Mouse (Mus musculus): Measurements from ENCODE around the gene Pdlim1.

DNA sequence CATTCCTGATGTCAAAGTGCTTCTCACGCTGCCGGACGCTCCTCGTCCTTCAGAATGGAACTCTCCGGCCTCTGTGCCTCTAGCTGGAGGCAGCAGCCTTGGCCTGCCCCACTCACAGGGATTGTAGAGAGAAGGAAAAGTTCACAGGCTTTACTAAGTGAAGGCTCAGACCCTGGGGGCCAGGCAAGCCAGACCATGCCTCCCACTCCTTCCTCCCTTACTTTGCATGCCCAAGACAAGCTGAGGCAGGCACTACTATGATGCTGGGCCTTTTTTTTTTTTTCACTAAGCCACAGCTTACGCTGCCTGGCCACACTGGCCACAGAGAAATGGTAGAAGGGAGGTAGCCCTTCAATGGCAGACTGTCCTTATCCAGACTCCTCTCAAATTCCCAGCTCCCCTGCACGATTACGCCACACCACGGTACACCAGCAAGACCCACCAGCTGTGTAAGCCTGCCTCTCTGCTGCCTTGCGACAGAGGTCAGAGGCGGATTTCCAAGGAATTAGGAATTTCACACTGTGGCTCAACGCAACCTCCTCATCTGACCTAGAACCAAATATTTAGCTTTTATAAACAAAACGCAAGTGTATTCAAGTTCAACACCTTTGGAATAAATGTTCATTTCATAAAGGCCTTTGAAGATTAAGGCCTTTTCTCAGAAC is 40.4 kb downstream of the Pdlim1 start:
- TF ChIP-seq CTCF (IDR thresholded peaks at IDR 0.05; ENCODE audit: low read depth, low read length) (no peak), TAL1 (conservative IDR thresholded peaks at IDR 0.05; ENCODE audit: low read depth, low read length) (no peak), GATA1 (IDR thresholded peaks at IDR 0.05; ENCODE audit: borderline replicate concordance, low read length) (no peak)

All from G1E (cell line).